Mouse (Mus musculus) embryonic fibroblast, embryonic 13.5 days (primary cell): ENCODE data around the gene Smurf1.

ENCODE experiments used
- CTCF ChIP-seq: IDR thresholded peaks from 2 replicates; pipeline ENCODE4 v1.5.1; 2011; ENCODE audit warnings: mild to moderate bottlenecking, control low read depth, low read length, moderate library complexity, borderline replicate concordance; ENCODE audit not compliant: insufficient read depth
- POLR2A ChIP-seq: IDR thresholded peaks from 2 replicates; pipeline ENCODE4 v1.6.1; 2011; ENCODE audit warnings: low read depth, mild to moderate bottlenecking, control low read depth, low read length, moderate library complexity

DNA sequence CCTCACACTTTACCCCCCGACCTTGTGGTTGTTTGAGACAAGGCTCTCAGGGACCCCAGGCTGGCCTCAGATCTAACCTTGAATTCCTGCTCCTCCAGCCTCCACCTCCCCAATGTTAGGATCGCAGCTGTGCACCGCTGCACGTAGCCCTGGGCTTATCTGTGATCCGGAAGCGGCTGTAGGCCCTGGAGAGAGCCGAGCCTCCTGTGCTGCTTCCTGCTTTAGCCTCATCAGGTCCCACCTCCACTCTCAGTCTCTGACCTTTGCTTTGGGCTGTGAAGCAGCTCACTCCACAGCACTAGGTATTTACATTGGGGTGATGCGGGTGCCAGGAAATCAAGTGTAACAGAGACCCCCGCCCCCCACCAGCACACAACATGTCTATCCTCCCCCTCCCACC is 38.8 kb upstream of the Smurf1 start:
- TF ChIP-seq CTCF (no peak), POLR2A (no peak)
